Mouse (Mus musculus): ENCODE data around the gene Wnt5b.
"Not testable (repeated sequence)": the region's sequence is repeated elsewhere in the genome, so short reads cannot be mapped to it uniquely, and the experiment has no call there.

Wnt5b gene

DNA sequence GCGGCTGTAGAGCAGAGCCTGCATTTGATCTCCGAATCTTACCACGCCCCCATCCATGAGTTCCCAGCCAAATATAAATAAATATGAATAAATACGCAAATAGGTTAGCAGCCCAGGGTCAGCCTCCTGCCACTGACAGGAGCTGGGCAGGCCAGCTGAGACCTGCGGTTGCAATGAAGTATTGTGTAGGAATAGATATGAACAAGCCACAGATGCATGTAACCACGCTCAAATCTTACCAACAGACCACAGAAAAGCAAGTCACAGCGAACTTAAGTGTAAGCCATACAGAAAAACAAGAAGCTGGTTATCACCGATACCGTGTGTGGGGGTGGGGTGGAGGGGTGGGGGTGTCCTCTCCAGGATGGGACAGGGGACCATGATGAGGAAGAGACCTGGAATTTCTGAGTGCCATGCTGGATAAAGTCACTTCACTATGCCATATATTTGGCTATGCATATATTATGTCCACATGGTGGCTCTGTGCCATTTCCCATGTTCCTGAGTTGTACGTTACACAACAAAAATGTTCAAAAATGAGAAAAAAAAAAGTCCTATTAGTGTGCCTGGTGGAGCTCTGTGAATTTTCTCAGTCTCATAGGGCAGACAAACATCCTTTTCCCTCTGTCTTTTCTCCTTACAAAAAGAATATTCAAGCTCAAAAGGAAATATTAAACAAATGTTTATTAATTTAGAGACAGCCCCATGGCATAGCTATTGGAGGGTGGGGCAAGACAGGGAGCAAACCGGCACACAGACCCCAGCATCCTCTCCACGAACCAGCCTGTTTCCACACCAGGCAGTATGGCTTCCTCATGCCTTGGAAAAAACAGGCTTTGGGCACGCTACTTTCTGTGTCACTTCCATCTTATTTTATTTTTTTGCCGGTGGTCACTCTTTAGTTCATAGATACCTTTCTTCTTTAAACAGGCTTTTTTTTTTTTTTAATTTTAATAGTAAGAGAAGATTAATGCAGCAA lies 92.9 kb downstream of the Wnt5b start:
- DNase-seq, result no peak

DNA sequence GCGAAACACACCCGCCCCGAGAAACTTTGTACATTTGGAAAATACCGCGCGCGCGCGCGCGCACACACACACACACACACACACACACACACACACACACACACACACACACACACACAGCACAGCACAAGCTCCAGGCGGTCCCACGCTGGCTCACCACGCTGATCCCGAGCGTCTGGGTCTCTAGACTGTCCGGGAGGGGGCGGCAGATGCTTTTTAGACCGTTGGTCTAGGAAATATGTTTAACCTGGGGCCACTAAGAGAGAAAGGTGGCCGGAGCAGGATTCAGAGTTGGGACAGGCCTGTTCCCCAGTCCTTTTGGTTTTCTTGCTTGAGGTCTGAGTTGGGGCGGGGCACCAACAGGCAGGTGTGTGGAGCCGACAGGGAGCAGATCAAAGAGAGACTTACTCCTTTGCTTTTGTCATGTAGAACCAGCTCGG lies 95.1 kb downstream of the Wnt5b start:
- peak; percentile 88 for DNase-seq

DNA sequence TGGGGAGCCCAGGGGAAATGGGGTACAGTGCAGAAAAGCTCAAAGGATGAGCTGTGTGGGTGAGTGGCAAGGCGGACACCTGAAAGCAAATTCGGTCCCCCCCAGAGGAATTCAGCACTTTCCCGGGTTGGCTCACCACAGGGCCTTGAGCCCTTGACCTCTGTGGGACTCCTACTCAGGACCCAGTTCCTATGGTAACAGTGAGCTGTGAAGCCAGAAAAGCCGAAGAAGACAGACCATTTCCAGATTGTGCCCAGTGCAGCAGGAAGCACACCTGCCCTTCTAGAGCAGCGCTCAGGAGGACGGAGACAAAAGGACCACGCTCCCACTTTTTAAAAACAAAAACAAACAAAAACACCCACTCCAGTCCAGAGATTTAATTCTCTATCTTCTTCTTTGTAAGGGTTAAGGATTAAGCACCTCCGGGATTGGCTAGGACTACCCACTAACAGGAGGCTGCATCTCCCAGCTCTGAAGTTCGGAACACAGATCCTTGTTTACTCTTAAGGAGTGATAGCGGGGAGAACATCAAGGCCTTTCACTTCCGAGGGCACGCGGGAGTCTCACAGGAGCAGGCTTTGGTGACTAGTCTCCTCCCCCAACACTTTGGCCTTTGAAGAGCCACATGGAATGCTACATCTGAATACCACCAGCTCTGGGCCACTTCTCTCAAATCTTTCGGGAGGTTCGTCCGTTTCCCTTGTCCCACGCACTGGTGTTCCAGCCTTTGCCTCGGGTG lies 95.7 kb downstream of the Wnt5b start:
- DNase-seq, result peak; percentile 66

DNA sequence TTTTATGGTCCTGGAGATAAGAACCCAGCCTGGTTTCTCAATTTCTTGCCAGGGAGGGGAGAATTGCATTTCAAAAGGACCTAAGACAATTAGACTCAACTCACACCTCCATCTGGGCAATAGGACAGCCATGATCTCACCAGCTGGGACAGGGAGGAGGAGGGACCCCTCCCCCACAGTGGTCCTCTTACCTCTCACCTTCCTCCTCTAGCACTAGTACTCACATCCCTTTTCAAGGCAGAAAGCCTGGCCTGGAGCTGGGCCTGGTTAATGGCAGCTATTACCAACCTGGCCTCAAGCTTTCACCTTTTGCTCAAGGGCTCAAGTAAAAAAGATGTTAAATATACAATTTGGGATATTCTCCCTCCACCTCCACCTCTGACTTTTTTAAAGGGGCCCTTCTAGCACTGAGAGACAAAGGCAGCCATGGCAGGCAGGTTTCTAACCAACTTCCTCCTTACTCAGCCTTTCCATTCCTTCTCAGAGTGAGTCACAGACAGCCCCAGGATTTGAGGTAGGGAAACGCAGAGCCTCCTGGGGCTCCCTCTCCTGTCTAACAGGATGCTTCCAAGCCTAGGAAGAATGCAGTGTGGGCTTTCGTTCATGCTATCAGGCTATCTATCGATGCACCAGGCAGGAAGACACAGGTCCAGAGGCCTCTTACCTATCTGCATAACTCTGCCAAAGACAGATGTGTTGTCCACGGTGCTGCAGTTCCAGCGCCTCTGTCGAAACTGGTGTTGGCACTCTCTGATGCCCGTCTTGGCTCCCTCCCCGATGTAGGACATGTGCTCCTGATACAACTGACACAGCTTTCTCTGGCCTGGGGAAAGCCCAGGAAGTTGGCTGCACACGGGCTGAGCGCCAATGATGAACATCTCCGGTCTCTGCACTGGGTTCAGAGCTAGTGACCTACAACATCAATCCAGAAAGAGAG lies 98.2 kb downstream of the Wnt5b start:
- DNase-seq, result no peak

DNA sequence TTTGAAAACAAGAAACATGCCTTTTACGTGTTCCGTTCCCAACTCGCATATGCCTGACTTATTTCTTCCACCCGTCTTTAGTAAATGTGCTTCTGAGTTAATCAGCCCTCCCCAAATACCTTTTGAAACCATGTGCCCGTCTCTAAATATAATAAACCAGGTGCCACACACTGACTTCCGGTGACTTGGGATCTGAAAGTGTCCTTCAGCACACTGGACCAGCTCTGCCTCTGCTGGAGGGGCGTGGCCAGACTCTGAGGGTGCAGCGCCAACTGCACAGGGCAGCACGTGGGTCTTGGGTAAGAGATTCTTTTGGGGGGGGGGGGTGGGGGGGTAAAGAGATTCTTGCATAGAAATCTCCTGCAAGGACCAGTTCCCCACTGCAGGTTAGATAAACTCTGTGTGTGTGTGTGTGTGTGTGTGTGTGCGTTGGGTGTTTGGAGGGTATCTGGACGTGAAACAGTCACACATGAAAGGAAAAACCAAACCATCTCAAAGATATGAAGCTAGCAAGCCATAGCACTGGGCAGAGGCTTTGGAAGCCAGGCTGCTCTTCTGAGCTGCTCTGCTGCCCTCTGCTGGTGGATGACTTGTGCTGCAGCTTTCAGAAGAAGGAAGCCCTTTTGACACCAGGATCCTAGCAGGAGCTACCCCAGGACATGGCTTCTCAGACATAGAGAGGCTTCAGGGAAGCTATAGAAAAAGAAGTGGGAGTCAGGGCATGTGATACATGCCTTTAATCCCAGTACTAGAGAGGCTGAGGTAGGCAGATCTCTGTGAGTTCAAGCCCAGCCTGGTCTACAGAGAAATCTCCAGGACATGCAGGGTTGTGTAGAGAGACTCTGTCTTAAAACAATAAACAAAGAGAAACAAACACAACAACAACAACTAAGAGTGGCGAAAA lies 100.2 kb downstream of the Wnt5b start:
- peak; percentile 93 for DNase-seq

DNA sequence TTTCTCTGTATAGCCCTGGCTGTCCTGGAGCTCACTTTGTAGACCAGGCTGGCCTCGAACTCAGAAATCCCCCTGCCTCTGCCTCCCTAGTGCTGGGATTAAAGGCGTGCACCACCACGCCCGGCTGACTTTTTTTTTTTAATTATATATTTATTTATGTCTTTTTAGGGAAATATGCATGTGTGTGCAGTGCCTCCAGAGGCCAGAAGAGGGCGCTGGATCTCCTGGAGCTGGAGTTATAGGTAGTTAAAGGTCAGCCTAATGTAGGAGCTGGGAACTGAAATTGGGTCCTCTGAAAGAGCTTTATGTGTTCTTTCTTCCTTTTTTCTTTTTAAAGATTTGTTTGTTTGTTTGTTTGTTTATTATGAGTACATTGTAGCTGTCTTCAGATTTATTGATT lies 101.4 kb downstream of the Wnt5b start:
- not testable (repeated sequence) for DNase-seq

DNA sequence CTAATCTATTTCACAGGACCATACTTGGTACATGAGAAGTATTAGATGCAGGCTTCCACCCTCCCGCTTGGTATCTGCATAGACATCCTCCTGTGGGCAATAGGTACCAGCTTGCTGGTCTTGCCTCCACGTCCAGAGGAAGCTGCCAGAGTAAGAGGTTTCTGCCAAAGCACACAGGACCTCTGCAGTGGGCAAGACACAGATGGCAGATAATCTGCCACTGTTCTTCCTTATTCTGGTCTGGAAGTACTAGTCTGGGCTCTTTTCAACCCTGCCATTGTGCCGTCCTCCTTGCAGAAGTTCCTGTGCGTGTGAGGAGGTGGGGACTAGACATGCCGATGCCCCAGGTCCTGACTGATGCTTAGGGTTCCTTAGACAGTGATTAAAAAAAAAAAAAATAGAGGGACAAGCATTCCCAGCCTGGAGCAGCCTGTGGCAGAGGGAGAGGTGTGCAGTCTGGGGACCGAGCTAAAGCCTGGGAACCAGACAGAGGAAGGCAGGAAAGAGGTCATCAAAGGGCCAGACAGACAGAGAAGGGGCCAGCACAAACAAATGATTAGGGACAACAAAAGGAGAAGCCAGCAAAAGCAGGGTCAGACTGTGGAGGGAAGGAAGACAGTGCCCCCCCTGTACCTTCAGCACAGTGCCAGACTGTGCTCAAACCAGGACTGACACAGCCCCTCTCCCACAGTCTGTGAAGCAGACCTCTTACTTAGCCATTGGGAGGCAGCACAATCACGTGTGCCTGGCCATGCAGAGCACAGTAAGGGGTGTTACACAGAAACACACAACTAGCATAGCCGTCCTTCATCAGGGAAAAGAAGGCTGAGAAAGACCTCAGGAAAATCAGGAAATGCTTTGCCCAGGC lies 106.0 kb downstream of the Wnt5b start:
- DNase-seq, result peak; percentile 46

DNA sequence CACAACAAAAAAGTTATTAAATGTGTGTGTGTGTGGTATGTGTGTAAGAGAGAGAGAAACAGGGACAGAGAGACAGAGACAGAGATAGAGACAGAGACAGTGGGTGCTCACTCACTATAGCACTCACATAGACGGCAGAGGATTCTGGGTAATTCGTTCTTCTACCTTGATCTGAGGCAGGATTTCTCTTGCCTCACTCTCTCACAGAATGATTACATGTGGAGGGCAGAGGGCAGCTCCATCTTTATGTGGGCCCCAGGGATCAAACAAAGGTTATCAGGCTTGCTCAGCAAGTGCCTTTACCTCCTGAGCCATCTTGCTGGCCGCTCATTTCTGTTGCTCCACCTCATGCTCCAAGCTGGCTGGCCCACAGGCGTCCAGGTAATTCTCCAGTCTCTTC lies 109.8 kb downstream of the Wnt5b start:
- no peak for DNase-seq

DNA sequence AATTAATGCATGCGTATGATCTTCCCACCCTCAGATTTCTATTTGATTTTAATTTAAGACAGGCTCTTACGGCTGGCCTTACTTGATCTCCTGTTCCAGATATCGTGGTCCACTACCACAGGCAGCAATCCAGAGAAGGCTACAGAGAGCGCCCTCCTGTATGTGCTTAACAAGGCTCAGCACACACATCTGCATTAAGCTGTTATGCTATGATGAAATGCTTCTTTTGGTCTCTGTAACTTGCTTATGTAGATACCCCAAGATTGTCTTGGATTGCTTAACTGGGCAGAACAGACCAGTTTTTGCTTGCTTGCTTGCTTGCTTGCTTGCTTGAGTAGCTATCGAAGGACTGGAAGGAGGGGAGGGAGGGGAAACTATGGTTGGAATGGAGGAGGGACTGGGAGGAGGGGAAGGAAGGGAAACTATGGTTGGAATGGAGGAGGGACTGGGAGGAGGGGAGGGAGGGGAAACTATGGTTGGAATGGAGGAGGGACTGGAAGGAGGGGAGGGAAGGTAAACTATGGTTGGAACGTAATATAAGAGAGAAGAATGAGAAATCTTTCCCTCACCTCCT lies 112.3 kb downstream of the Wnt5b start:
- no peak for DNase-seq

DNA sequence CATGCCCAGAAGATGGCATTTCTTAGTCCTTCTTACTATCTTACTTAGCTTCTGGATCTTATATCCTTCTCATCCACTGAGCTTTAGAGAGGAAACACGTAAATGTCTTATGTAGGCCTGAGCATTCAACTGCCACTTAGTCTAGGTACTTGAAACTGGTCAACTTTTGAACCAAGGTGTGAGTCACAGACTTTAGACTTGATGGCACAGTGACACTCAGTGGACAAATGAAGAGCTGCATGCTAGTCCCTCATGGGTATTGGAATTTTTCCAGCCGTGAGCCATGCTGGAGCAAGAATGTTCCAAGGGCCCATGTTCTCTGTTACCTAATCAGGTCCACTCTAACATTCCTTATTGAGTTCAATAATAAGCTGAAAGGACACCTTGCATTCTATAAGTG lies 113.6 kb downstream of the Wnt5b start:
- peak; percentile 58 for DNase-seq

DNA sequence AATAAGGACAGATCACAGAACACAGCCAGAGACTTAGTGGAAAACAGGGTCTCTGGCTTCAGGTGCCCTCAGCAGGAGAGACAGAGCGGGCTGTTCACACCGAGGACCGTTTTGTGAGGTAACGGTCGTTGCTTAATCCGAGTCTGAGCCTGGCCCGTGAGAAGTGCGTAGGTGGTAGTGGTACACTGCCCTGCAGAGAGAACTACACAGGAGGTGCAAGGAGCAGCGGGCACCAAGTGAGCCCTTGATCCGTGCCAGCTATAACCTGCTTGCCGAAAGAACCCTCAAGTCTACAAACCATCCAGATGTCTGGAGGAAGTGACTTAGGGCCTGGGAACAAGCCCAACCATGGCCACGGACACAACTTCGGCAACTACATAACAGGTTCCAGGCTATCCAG lies 114.8 kb downstream of the Wnt5b start:
- no peak for DNase-seq

DNA sequence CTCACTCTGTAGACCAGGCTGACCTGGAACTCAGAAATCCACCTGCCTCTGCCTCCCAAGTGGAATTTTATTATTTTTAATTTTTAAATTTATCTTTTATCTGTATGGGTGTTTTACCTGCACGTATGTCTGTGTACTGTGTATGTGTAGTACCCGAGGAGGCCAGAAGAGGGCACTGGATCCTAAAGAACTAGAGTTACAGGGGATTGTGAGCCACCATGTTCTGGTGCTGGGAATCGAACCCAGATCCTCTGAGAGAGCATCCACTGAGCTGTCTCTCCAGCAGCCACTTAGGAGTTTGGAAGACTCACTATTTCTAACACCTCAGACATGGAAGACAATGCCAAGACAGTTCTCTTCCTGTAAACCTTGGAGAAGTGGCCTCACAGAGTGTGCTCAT lies 115.5 kb downstream of the Wnt5b start:
- DNase-seq, result no peak

DNA sequence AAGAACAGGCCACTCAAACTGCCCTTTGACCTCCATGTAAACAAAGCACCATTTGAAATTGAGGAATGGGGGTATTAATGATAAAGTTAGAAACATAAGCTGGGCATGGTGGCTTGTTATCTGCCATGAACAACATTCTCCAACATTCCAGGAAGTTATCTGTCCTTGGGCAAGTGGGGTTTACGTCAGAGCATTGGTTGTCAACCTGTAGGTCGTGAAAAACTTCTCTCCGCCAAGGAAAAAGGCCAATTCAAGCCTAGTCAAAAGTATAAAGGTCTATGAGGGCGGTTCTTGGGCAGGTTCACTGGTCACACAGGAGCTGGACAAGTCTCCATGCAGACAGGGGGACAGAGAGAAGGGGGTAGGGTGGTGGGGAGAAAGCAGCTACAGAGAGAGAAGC lies 123.1 kb downstream of the Wnt5b start:
- no peak for DNase-seq

DNA sequence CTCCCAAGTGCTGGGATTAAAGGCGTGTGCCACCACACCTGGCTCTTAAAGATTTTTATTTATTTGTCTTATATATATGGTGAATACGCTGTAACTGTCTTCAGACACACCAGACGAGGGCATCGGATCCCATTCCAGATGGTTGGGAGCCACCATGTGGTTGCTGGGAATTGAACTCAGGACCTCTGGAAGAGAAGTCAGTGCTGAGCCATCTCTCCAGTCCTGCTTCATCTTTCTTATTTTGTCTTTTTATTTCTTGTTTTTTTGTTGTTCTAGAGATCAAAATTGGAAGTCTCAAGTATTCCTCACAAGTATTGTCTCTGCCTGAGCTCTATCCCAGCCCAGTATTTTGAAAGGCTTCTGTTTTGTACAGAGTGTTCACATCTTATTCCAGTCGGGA lies 123.8 kb downstream of the Wnt5b start:
- DNase-seq, result no peak

DNA sequence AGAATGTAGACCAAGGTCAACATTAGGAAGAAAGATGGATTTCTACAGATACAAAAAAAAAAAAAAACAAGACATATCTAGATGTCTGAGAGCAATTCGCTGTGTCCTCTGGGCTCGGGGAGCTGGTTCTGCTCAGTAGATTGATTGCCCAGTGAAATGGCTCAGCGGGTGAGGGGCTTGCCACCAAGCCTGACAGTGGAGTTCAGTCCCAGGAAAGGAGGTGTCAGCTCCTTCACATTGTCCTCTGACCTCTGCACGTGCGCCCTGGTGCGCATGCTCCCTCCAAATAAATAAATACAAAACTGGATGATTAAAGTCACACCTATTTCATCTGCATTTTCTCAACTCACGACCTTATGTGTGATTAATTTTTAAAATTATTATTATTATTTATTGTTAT lies 124.7 kb downstream of the Wnt5b start:
- DNase-seq, result peak; percentile 31

DNA sequence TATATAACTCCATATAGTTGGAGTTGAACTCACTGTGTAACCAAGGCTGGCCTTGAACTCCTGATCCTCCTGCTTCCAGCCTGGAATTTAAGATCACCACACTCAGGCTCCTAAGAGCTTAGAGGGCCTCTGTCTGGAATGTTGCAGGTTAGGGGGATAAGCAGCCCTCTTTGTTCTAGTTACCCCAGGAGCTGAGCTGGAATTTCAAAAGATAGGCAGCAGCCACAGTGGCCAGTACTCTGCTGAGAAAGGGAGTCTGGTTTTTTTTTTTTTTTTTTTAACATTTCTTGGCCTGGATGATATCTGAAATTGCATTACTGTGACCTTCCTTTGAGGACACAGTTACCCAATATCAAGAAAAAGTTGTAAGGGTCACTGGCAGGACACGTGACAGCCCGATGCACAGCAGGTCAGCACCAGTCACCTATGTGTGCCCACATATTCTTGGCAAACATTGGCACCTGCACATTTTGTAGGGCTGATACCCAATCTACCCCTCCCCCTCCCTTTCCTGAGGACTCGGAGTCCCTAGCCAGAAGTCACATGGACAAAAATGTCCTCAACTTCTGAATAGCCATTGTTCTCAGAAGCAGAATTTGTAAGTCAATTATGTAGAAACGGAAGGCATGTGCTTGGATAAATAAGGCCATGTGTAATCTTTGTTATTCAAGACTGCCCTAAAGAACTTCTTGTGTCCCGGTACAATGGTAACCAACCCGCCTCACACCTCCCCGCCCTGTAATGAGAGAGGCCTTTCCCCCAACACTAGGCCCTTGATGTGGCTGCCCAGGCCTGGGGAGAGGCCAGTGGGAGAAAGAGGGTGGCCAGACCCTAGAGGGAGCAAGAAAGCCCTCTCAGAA lies 125.5 kb downstream of the Wnt5b start:
- peak; percentile 65 for DNase-seq

DNA sequence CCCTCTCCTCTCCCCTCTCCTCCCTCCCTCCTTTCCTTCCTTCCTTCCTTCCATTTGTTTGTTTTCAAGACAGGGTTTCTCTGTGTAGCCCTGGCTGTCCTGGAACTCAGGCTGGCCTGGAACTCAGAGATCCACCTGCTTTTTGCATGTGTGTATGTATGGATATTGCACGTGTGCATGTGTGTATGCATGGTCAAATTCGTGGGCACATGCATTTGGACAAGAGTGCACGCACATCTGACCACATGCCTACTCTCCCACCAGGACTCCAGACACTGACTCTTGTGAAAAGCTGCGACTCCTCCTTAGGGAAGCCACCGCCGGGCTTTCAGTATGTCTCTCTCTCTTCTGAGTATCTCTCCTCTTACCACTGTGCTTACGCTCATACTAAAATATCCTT lies 126.3 kb downstream of the Wnt5b start:
- no peak for DNase-seq

DNA sequence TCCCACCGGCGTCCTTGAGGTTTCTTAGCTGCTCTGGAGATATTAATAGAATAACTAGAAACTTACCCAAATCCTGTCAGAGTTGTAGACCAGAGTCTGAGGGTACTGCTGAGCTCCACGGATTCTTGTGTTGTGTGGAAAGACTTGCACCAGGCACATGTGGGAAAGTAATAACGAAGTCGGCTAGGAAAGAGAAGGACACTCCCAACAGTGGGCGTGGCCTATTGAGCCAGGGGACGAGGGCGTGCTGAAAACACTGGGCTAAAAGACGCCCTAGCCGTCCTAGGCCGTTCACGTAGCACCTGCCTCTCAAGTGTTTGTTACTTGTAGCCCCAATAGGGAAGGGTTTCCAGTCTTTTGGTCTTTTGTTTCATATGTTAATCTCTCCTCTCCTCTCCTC lies 126.8 kb downstream of the Wnt5b start, which contains the start of gene Adipor2:
Adipor2 (minus strand) TSS at position 351 of the 400 bp plus-strand sequence.
- DNase-seq, result peak; percentile 86

DNA sequence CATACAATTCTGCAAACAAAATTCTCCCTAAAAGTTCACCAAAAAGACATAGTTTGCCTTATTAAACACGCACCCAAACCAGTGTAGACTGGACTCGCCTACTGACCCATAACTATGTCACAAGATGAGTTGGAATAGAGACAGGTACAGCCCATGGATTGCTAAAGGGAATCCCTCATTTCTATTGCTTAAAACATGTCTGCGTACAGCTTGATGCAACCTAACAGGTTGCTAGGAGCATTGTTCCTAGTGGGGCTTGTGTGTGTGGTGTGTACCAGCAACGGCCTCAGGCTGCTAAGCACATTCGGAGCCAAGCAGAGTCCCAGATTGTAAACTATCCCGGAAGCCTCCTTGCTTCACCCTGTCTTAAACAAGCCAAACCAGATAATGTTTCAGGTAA lies 127.5 kb downstream of the Wnt5b start:
- DNase-seq, result no peak

Data from embryo, embryonic 11 days (tissue).